Mouse (Mus musculus) ES-Bruce4 (cell line): Measurements from ENCODE around the gene Fzd2.

Source experiments
- CTCF ChIP-seq: IDR thresholded peaks from one replicate; pipeline ENCODE4 v1.8.1; 2011; ENCODE audit warnings: low read depth, low read length
- POLR2A ChIP-seq: IDR thresholded peaks from one replicate; pipeline ENCODE4 v1.8.1; 2011; ENCODE audit warnings: low read length; ENCODE audit not compliant: insufficient read depth

- TF ChIP-seq POLR2A = no peak
- no peak for TF ChIP-seq CTCF
Measured at GRCm38 (mm10) chr11:102633379-102633778, 29.2 kb downstream of the Fzd2 start.
